Mouse (Mus musculus) neural tube, embryonic 11.5 days (tissue): Measurements from ENCODE around the gene Nxph4. TPM values are rescaled to one million over a fixed set of nuclear protein-coding genes. Genes with fewer than 3 reads are reported as not detected.

ENCODE experiments used
- ATAC-seq: fragments of 200-750 bp; cut with Nextera tagmentation; 2 replicates; pipeline ENCODE4 v1.8.0; 2017; ENCODE audit warnings: moderate number of reproducible peaks, mild to moderate bottlenecking, moderate TSS enrichment, moderate library complexity; ENCODE audit not compliant: insufficient read depth, low FRiP score, low TSS enrichment
- DNase-seq: peaks from one replicate; pipeline ENCODE4 v3.0.0-alpha.2; 2015; ENCODE audit warnings: low spot score
- H3K27ac ChIP-seq: fragments of 300-500 bp; sonication (generic); 2 replicates; pipeline ENCODE4 v1.5.1; 2014; ENCODE audit warnings: low read depth, mild to moderate bottlenecking, low read length
- H3K27me3 ChIP-seq: fragments of 300-500 bp; sonication (generic); 2 replicates; pipeline ENCODE4 v1.6.1; 2014; ENCODE audit warnings: mild to moderate bottlenecking, low read length, mixed read lengths; ENCODE audit not compliant: control insufficient read depth, insufficient read depth
- H3K36me3 ChIP-seq: fragments of 300-500 bp; sonication (generic); 2 replicates; pipeline ENCODE4 v1.6.1; 2014; ENCODE audit warnings: mild to moderate bottlenecking, low read length, moderate library complexity, mixed read lengths; ENCODE audit not compliant: control insufficient read depth, insufficient read depth
- H3K4me1 ChIP-seq: fragments of 300-500 bp; sonication (generic); 2 replicates; pipeline ENCODE4 v1.6.1; 2014; ENCODE audit warnings: low read length, mixed read lengths; ENCODE audit not compliant: control insufficient read depth, insufficient read depth
- H3K4me2 ChIP-seq: fragments of 300-500 bp; sonication (generic); 2 replicates; pipeline ENCODE4 v1.6.1; 2014; ENCODE audit warnings: low read depth, mild to moderate bottlenecking, moderate library complexity
- H3K4me3 ChIP-seq: fragments of 300-500 bp; sonication (generic); 2 replicates; pipeline ENCODE4 v1.5.1; 2014; ENCODE audit warnings: low read depth, low read length
- H3K9ac ChIP-seq: fragments of 300-500 bp; sonication (generic); 2 replicates; pipeline ENCODE4 v1.6.1; 2014; ENCODE audit warnings: mild to moderate bottlenecking, low read length
- H3K9me3 ChIP-seq: fragments of 300-500 bp; sonication (generic); 2 replicates; pipeline ENCODE4 v1.6.1; 2016; ENCODE audit warnings: low read length; ENCODE audit not compliant: control insufficient read depth
- WGBS: fragments of 180-500 bp; shearing (Covaris S2); extraction: QIAGEN DNeasy Blood & Tissue Kit; methylation state at CpG from one replicate; pipeline ENCODE4 v1.1.7; 2014; 5-methylcytosine and 5-hydroxymethylcytosine counted together
- polyA plus RNA-seq: library from polyadenylated mRNA; unstranded; fragments of >200 nt; fragmentation: Nextera tagmentation; extraction: Ambion mirVana; gene quantifications from 2 replicates; pipeline ENCODE4 v1.2.1, GENCODE M21; 2014

Nxph4 gene
- polyA plus RNA-seq, 1 experiment from 2014 or later: 45.7 TPM

- WGBS: 87% methylated on average over 7 of the region's 7 CpGs
- ATAC-seq (no peak), DNase-seq (no peak)
- Histone ChIP-seq H3K4me2 (no peak overlapping the region), H3K9ac (no peak overlapping the region), H3K4me3 (no peak overlapping the region), H3K27ac (no peak overlapping the region), H3K36me3 (no peaks in the 10 kb centered on the region), H3K4me1 (no peaks in the 10 kb centered on the region), H3K9me3 (no peaks in the 10 kb centered on the region), H3K27me3 (no peaks in the 10 kb centered on the region)
Observed at GRCm38 (mm10) chr10:127477301-127477700, 57.1 kb downstream of the Nxph4 start.

DNA sequence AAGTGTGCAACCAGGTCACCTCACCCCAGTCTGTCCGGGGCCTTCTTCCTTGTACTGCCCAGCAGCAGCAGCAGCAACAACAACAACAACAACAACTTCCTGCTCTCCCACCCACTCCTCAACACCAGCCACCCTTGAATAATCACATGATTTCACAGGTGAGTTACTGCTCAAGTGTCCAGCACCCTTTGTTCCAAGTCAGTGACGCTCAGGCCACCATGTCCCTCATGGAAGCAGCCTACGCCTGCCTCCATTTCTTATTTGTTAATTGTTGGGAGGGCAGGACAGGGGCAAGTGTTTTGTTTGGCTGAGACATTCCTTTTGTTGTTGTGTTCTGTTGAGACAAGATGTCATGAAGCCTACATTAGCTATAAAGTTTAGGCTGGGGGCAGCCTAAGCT is 57.8 kb downstream of the Nxph4 start:
- no peaks in the 10 kb centered on the region for H3K36me3 ChIP-seq
- H3K4me3 ChIP-seq: no peak overlapping the region
- no peaks in the 10 kb centered on the region for H3K27me3 ChIP-seq
- no peak overlapping the region for H3K4me2 ChIP-seq
- no peaks in the 10 kb centered on the region for H3K4me1 ChIP-seq
- H3K27ac ChIP-seq: no peak overlapping the region
- DNase-seq: no peak
- no peak overlapping the region for H3K9ac ChIP-seq
- no peak for ATAC-seq
- 88% methylated on average over 3 of the region's 3 CpGs for WGBS
- H3K9me3 ChIP-seq: no peaks in the 10 kb centered on the region

Other genes starting within 250 kb of the Nxph4 start
- gene Mbd6, start 245.5 kb downstream of the Nxph4 start, polyA plus RNA-seq: 17.0 and 17.6 TPM in 2 replicates
- gene Mars, start 222.8 kb downstream of the Nxph4 start, polyA plus RNA-seq: 164 and 166 TPM in 2 replicates
- gene Arhgap9, start 212.6 kb downstream of the Nxph4 start, polyA plus RNA-seq: 1.1 and 1.8 TPM in 2 replicates
- 3.8 and 4.6 TPM in 2 replicates for gene Gli1, start 192.6 kb downstream of the Nxph4 start, polyA plus RNA-seq
- not detected in 2 replicates for gene Inhbe, start 180.1 kb downstream of the Nxph4 start, polyA plus RNA-seq
- not detected in 2 replicates for gene Inhbc, start 164.1 kb downstream of the Nxph4 start, polyA plus RNA-seq
- 25.4 and 27.4 TPM in 2 replicates for gene R3hdm2, start 154.2 kb downstream of the Nxph4 start, polyA plus RNA-seq
- 0.50 and 0.95 TPM in 2 replicates for gene Stac3, start 32.9 kb downstream of the Nxph4 start, polyA plus RNA-seq
- gene Ndufa4l2, start 19.6 kb downstream of the Nxph4 start, polyA plus RNA-seq: 2.4 and 3.4 TPM in 2 replicates
- 82.1 and 91.5 TPM in 2 replicates for gene Shmt2, start 12.1 kb downstream of the Nxph4 start, polyA plus RNA-seq
- 60.2 and 68.2 TPM in 2 replicates for gene Lrp1, start 86.6 kb upstream of the Nxph4 start, polyA plus RNA-seq
- gene Stat6, start 108.4 kb upstream of the Nxph4 start, polyA plus RNA-seq: 6.1 and 6.8 TPM in 2 replicates
- gene Nemp1, start 132.3 kb upstream of the Nxph4 start, polyA plus RNA-seq: 9.3 and 10.6 TPM in 2 replicates
- gene Nab2, start 134.0 kb upstream of the Nxph4 start, polyA plus RNA-seq: 6.2 and 7.8 TPM in 2 replicates
- 0.56 and 0.76 TPM in 2 replicates for gene Myo1a, start 170.6 kb upstream of the Nxph4 start, polyA plus RNA-seq
- gene Tac2, start 189.9 kb upstream of the Nxph4 start, polyA plus RNA-seq: 0.49 and 0.57 TPM in 2 replicates
- gene Zbtb39, start 205.0 kb upstream of the Nxph4 start, polyA plus RNA-seq: 7.0 and 8.0 TPM in 2 replicates
- gene Gpr182, start 217.2 kb upstream of the Nxph4 start, polyA plus RNA-seq: 0.29 and 0.38 TPM in 2 replicates
- gene Rdh1, start 225.2 kb upstream of the Nxph4 start, polyA plus RNA-seq: not detected in 2 replicates
- gene Rdh16f1, start 225.2 kb upstream of the Nxph4 start, polyA plus RNA-seq: 0.13 TPM in 1 of 2 replicates, not detected in the other
- gene Rdh9, start 241.8 kb upstream of the Nxph4 start, polyA plus RNA-seq: not detected in 2 replicates